ENCODE assay signal across 18 mouse cellular contexts in genomic region chr16:91403784-91404183, GRCm38 (mm10). TPM values are rescaled to one million over a fixed set of nuclear protein-coding genes. Genes with fewer than 3 reads are reported as not detected.
A peak's percentile ranks its signal among the peaks of the same experiment; 100 is the strongest.
DNase-seq lines count a peak whose midpoint lies in the region.
"Had no signal": no experiment of that assay in that cellular context is flagged by ENCODE, and none has a peak within 500 bp of the region (broad histone marks: within the 10 kb centered on the region; RNA-seq: fewer than 3 reads in every experiment).

No protein-coding gene starts in this region.

- peak; percentile 92 for DNase-seq in heart, adult 11 months
- DNase-seq in heart, postnatal 4 days = no peak
- DNase-seq in testis, postnatal 10 days (ENCODE audit: low spot score) = peak; percentile 58
- DNase-seq in testis, postnatal 14 days (ENCODE audit: low spot score) = no peak
- DNase-seq: adrenal gland, adult 2 months; adrenal gland, adult 8-10 months; adrenal gland, postnatal 10 days; adrenal gland, postnatal 14 days; adrenal gland, postnatal 25 days; adrenal gland, postnatal 36 days; B cell, adult 2 months; cerebellum, adult 11 months; cerebellum, adult 11-12 months; cerebellum, adult 18-20 months had no signal

RNA-seq across cellular contexts. Expression of gene Il10rb, which starts 2.2 kb away (rescaled TPM):
- 10 to 100 TPM; 66.2 to 67.4 TPM for total RNA-seq in heart, postnatal 4 days (2021)

RNA-seq across cellular contexts. Expression of gene Gm21970, which starts 12.3 kb away (rescaled TPM):
- total RNA-seq in heart, postnatal 4 days (2021) = not detected
- total RNA-seq: adrenal gland, adult 18-20 months; adrenal gland, postnatal 10 days; adrenal gland, postnatal 25 days; adrenal gland, postnatal 36 days; CH12.LX; ES-E14; MEL had no signal

RNA-seq across cellular contexts. Expression of gene Ifnar2, which starts 31.2 kb away (rescaled TPM):
- 10 to 100 TPM; 29.9 to 33.8 TPM for total RNA-seq in heart, postnatal 4 days (2021)

Comparison
In these comparisons a context has a peak if more than half of its experiments do, and no peak if none do; other contexts are left out.
1. DNase-seq: peak in heart, adult 11 months (single experiment) and testis, postnatal 10 days (single experiment); none in heart, postnatal 4 days (single experiment) and testis, postnatal 14 days (single experiment).